Mouse (Mus musculus) cerebral cortex, adult 2 months (tissue): ENCODE data around the gene Ppp4r4.

Experiments
- WGBS: fragments of 180-500 bp; shearing (Covaris S2); methylation state at CpG from one replicate; pipeline ENCODE4 v1.1.7; 2018; 5-methylcytosine and 5-hydroxymethylcytosine counted together

Ppp4r4 gene

GRCm38 (mm10) chr12:103532020-103532648 is at the start of gene Ppp4r4:
Gene Ppp4r4 (plus strand): TSS chr12:103532283.
- WGBS: 2% methylated on average over 59 of the region's 74 CpGs

GRCm38 (mm10) chr12:103482781-103483180 is 49.3 kb upstream of the Ppp4r4 start:
- WGBS: 85% methylated on average over 2 of the region's 2 CpGs

DNA sequence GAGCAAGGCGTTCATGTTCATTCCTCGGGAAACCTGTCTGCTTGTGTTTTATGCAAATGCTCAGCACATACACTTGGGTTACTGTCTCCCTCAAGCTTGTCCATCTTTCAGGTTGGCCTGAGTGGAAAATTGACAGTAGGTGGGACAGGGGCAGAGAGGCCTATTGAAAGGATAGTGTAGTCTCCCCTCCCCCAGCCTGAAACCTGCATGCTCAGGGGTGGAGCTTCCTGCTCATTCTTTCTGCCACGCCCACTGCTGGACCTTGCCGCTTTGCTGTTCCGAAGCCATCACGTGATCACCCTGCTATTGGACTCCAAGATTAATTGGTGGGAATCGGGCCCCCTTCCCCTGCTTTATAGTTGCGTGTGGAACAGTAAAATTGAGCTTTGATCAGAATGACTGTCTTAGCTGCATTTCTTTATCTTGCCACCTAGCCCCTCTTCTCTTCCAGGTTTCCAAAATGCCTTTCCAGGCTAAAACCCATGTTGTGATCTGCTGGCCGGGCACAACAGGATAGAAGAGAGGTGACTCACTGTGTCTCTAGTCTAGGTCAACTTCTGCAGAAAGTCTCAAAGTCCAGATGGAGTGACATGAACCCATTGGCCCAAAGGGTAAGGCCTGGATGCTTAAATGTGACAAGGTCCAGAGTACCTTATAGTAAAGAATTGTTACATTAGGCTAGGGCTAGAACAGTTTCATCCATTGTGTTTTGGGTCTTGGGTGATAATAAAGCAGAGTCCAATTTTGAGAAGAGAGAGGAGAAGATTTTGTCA is 47.7 kb upstream of the Ppp4r4 start:
- WGBS: 78% methylated on average over 9 of the region's 9 CpGs

- 80% methylated on average over 1 of the region's 1 CpGs for WGBS
Observed at GRCm38 (mm10) chr12:103486726-103487125, 45.4 kb upstream of the Ppp4r4 start.

DNA sequence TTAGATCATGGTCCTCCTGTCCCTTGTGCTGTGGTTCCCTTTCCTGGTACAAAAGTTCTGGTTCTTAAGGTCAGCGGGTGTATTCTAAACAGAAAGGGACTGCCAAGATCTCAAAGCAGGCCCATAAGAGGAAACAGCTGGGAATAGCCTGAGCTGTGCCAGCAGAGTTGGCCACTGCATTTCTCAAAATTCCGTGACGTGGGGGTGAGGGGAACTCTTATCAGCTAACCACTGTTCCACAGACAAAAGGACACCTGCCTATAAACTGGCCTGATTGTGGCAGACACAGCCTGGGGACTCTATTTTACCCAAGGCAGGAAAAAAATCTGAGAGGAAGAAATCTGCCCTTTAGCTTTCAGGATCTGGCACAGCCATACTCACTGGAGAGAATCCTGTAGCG is 44.8 kb upstream of the Ppp4r4 start:
- 65% methylated on average over 4 of the region's 4 CpGs for WGBS

- WGBS: 83% methylated on average over 2 of the region's 2 CpGs
Observed at GRCm38 (mm10) chr12:103487750-103488149, 44.3 kb upstream of the Ppp4r4 start.

- 71% methylated on average over 3 of the region's 3 CpGs for WGBS
Observed at GRCm38 (mm10) chr12:103491091-103491730, 40.9 kb upstream of the Ppp4r4 start.

GRCm38 (mm10) chr12:103492767-103493166 is 39.3 kb upstream of the Ppp4r4 start:
- 37% methylated on average over 5 of the region's 5 CpGs for WGBS

DNA sequence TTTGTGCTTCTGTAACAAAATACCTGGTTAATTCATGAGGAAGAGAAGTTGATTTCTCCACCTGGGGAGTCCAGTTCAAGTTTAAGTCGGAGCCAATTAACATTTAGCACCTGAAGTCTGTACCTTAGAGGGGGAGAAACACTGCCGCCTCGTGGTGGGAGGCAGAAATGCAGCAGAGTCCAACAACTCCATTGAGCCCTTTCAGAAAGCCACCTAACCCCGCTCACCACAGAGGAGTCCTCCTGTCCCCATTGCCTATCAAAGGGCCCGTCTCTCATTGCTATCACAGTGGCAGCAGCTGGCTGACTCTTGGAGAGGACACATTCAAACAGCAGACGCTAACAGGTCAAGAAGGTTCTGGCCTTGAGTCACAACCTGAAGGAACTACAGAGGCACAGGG is 37.6 kb upstream of the Ppp4r4 start:
- 26% methylated on average over 6 of the region's 6 CpGs for WGBS

DNA sequence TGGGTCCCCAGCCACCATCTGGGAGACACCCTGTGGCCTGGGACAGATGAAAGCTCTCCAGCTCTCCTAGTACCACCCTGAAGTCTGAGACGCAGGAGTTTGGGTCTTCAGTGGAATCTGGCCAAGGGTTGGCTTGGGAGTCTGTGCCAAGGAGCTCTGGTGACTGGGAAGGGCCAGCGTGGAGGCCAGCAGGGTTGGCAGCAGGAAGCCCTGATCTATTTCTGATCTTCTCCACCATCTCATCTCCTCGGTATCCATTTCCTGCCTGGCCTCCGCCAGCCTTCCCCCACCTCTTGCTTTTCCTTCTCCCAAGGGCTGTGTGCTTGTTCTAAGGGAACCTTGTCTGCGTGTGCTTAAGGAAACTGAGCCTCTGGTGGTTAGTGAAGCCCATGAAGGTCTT is 33.3 kb upstream of the Ppp4r4 start:
- WGBS: 65% methylated on average over 5 of the region's 5 CpGs

GRCm38 (mm10) chr12:103499261-103499660 is 32.8 kb upstream of the Ppp4r4 start:
- 63% methylated on average over 2 of the region's 2 CpGs for WGBS

DNA sequence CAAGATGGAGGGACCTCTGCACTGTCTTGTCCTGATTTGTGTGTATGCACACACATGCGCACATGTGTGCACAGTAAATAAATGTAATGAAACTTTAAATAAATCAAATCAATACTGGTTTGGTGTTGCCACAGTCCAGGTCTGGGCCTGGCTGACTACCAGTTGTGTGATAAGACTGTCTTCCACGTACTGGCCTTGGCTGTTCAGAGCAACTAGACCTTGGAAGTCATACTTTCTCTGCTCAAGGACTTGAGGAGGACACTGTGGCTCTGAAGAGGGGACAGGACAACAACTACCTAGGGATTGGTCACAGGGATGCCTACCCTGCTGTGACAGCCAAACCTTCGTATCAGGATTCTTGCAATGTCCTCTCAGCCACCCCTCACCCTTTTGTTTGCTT is 28.8 kb upstream of the Ppp4r4 start:
- WGBS: 89% methylated on average over 3 of the region's 3 CpGs

GRCm38 (mm10) chr12:103504402-103504801 is 27.7 kb upstream of the Ppp4r4 start:
- 91% methylated on average over 3 of the region's 3 CpGs for WGBS

DNA sequence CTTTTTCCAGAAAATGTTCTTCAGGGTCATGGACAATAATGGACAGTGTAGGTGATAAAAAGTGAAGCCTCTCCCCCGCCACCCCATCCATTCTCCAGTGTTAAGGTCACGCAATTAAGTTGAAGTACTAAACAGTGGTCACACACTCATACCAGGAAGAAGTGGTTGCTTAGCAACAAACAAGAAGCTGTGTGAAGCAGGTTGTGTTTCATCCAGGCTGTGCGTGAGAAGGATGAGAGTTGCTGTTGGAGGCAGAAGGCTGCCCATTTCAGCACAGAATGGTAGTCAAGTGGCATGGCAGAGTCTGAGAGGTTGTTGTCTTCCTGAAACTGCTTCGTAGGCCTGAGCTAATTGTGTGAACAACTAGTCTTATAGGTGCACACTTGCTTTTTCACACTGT is 23.7 kb upstream of the Ppp4r4 start:
- 70% methylated on average over 4 of the region's 4 CpGs for WGBS

GRCm38 (mm10) chr12:103509893-103510292 is 22.2 kb upstream of the Ppp4r4 start:
- WGBS: 57% methylated on average over 8 of the region's 8 CpGs

- 26% methylated on average over 2 of the region's 2 CpGs for WGBS
Observed at GRCm38 (mm10) chr12:103511586-103511985, 20.5 kb upstream of the Ppp4r4 start.

DNA sequence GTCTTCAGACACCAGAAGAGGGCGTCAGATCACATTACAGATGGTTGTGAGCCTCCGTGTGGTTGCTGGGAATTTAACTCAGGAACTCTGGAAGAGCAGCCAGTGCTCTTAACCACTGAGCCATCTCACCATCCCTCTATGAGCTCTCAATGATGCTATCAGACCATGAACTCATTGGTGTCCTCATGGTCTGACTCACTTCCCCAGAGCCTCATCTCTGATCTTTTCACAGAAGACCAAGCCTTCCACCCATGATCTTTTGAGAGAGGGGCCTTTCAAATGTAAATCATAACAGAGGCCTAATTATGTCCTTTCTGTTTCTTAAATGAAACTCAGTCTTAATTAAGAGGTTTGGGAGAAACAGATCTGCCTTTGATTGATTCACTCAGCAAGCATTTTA is 19.0 kb upstream of the Ppp4r4 start:
- 46% methylated on average over 2 of the region's 2 CpGs for WGBS

DNA sequence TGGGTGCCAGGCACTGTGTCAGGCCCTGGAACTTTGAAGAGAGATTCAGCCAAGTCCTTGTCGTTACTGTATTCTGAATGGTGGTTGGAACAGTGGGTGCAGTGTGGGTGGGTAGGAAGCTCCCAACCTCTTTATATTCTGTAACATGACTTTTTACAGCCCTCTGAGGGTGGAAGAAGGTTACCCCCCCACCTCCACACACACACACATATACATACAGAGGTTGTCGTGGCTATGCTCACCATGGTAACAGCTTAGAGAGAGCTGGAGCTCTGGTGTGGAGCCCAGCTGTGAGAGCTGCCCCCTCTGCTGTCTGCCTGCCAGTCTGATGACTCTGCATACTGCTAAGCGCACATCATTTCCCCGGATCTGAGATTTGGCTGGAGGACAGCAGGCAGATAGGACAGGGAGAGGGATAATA is 18.6 kb upstream of the Ppp4r4 start:
- 12% methylated on average over 4 of the region's 4 CpGs for WGBS

GRCm38 (mm10) chr12:103514354-103514753 is 17.7 kb upstream of the Ppp4r4 start:
- WGBS: 31% methylated on average over 3 of the region's 3 CpGs

DNA sequence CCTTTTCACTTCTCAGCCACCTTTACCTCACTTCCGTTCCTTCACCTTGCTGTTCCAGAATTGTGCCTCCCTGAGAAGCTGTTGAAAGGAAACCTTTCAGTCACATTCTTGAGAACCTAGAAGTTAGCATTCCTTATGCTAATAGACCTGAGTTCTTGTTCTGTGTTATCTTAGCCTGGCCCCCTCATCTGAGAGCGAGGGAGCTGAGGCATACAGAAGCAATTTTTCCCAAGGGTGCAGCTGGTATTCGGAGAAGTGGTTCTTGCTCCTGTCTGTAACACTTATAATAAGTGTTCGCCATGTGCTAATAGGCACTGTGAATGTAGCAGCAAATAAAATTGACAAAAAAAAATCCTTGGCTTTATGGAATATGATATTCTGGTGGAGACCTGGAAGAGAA is 16.4 kb upstream of the Ppp4r4 start:
- WGBS: 63% methylated on average over 4 of the region's 4 CpGs

- 71% methylated on average over 6 of the region's 6 CpGs for WGBS
Observed at GRCm38 (mm10) chr12:103518640-103519039, 13.4 kb upstream of the Ppp4r4 start.

GRCm38 (mm10) chr12:103530596-103530995 is 1.5 kb upstream of the Ppp4r4 start:
- 91% methylated on average over 2 of the region's 2 CpGs for WGBS
